Mouse (Mus musculus): Measurements from ENCODE around the gene Gm8720.
"Not testable (repeated sequence)": the region's sequence is repeated elsewhere in the genome, so short reads cannot be mapped to it uniquely, and the experiment has no call there.

Gm8720 gene

GRCm38 (mm10) chr7:23067356-23067755 is at the start of gene Gm8720:
Gm8720 (minus strand) TSS chr7:23067456.
- DNase-seq (ENCODE audit: extremely low spot score), result not testable (repeated sequence)

GRCm38 (mm10) chr7:23055240-23055639 is 12.0 kb downstream of the Gm8720 start, which contains the start of gene Vmn1r163:
Vmn1r163 (plus strand) TSS chr7:23055540.
- not testable (repeated sequence) for DNase-seq (ENCODE audit: extremely low spot score)

GRCm38 (mm10) chr7:23019823-23020222 is 47.4 kb downstream of the Gm8720 start, which contains the start of gene Gm4216:
Gm4216 (minus strand) TSS chr7:23019923.
- not testable (repeated sequence) for DNase-seq (ENCODE audit: extremely low spot score)

Data from embryo, embryonic 9.5 days (tissue).